Comparison of ENCODE assay signal across 23 mouse cellular contexts in the genomic region with DNA sequence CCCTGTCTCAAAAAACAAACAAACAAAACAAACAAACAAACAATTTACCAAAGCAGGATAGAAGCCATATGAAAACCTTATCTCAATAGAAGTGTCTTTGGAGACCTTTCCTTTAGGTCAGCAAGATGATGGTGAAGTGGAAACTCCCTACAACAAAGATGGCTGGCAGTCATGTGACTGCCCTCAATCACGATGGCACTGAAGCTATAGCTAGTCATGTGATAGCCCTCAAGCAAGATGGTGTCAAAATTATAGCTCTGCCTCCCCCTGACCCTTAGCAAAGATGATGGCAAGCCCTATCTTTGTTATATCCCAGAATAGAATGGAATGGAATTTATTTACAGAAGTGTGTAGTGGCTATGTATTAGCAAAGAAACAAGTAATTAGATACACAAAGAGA.
"Had no signal": no experiment of that assay in that cellular context is flagged by ENCODE, and none has a peak within 500 bp of the region (broad histone marks: within the 10 kb centered on the region; RNA-seq: fewer than 3 reads in every experiment).

No protein-coding gene starts in this region.

- H3K9ac ChIP-seq: heart, embryonic 12.5 days; hindbrain, embryonic 12.5 days; hindbrain, embryonic 14.5 days; intestine, embryonic 15.5 days; limb, embryonic 12.5 days; liver, embryonic 13.5 days; liver, embryonic 15.5 days; liver, postnatal 0 days had no signal

- H3K36me3 ChIP-seq: heart, embryonic 12.5 days; hindbrain, embryonic 10.5 days; hindbrain, embryonic 12.5 days; intestine, embryonic 15.5 days; limb, embryonic 12.5 days; liver, embryonic 13.5 days; liver, embryonic 15.5 days had no signal

- H3K4me1 ChIP-seq: heart, embryonic 12.5 days; hindbrain, embryonic 10.5 days; hindbrain, embryonic 12.5 days; intestine, embryonic 15.5 days; liver, embryonic 13.5 days; liver, embryonic 15.5 days had no signal

- DNase-seq: gastrocnemius, adult 2 months; gastrocnemius, postnatal 14 days; heart, adult 18-20 months; heart, postnatal 10 days; heart, postnatal 4 days; kidney, adult 18-20 months; kidney, adult 8-10 months; kidney, postnatal 10 days; kidney, postnatal 25 days; layer of hippocampus, adult 9-11 months; layer of hippocampus, postnatal 36 days; left cerebral cortex, postnatal 4 days; liver; liver, embryonic 13.5 days; liver, postnatal 0 days had no signal

- H3K4me2 ChIP-seq: heart, embryonic 12.5 days; hindbrain, embryonic 12.5 days; hindbrain, embryonic 14.5 days; intestine, embryonic 15.5 days; limb, embryonic 12.5 days; liver, embryonic 11.5 days; liver, embryonic 13.5 days; liver, embryonic 15.5 days had no signal

- H3K9me3 ChIP-seq: heart, embryonic 12.5 days; hindbrain, embryonic 10.5 days; hindbrain, embryonic 12.5 days; intestine, embryonic 15.5 days; limb, embryonic 12.5 days; liver, embryonic 13.5 days; liver, embryonic 15.5 days had no signal

- H3K27ac ChIP-seq: gastrocnemius, adult 2 months; hindbrain, embryonic 10.5 days; hindbrain, embryonic 12.5 days; hindbrain, embryonic 14.5 days; intestine, embryonic 15.5 days; limb, embryonic 12.5 days; liver, embryonic 13.5 days; liver, embryonic 15.5 days had no signal

- H3K27me3 ChIP-seq: heart, embryonic 12.5 days; hindbrain, embryonic 12.5 days; intestine, embryonic 15.5 days; limb, embryonic 12.5 days; liver, embryonic 13.5 days; liver, embryonic 15.5 days had no signal

- H3K4me3 ChIP-seq: gastrocnemius, adult 2 months; heart, embryonic 12.5 days; hindbrain, embryonic 10.5 days; hindbrain, embryonic 12.5 days; intestine, embryonic 15.5 days; limb, embryonic 12.5 days; liver, embryonic 13.5 days; liver, embryonic 15.5 days had no signal
